Mouse (Mus musculus): ENCODE results near the gene Ppp6c.
"Not testable (repeated sequence)": the region's sequence is repeated elsewhere in the genome, so short reads cannot be mapped to it uniquely, and the experiment has no call there.

Ppp6c gene

DNA sequence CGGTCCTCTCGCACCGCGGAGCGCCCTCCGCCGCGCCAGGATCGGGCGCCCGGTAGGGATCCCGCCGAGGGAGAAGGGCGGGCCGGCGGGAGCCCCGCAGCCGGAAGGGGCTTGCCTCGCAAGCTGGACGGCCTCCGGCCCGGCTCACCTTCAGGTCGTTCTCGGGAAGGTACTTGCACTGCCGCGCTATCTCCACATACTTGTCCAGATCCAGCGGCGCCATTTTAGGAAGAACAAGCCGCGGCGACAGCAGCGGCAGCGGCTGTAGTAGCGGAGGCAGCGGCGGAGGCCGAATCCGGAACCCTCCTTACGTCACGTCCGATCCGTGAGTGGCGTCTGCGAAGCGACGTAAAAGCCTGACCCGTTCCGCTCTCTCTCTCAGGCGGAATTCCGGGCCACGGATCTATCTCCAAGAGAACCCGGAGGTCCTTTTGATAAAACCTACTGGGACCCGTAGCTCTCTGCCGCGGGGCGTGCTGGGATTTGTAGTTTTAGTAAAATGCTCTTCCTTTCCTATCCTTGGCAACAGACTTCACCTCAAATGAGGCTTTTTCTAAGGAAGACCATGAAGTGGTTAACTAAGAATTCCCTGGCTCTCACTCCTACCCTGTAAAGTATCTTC, at the start of gene Ppp6c:
Gene Ppp6c, minus strand, starts transcription at position 433 of the 622 bp plus-strand sequence.
- DNase-seq (ENCODE audit: low spot score) = peak; percentile 79

DNA sequence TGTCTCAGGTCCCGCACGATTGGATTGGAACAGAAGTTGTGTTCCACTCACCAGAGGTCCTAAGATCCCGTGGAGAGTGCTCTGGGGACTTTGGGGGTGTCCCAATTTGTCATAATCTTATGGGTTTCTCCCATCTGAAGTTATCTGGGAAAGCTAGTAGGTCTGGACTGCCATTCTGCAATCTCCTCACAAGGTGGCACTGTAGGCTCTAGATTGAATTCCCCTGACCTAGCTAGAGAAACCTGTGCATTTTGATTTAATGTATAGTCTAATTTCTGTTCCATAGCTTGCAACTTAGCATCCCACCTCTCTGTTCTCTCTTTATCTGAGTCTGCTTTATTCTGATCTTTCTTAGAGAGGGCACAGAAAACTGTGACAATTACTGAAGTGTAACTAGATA, 42.1 kb upstream of the Ppp6c start:
- no peak for DNase-seq (ENCODE audit: low spot score)

DNA sequence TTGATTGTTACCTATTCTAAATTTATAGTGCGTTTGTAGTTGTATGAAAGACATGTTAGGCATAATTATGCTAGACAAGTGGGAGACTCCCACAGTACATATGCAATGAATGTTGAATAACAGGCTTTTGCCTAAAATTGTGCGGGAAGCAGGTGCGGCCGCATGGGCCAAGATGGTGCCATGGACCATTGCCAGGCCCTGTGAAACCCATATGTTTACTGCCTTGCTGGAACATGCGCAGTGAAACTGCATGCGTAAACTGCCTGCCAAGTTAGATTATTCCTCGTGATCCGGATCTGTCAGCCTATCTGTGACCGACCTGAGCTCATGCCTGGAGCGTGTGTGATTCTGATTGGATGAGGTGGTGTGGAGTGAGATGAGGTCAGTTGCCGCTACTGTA, 26.0 kb upstream of the Ppp6c start:
- DNase-seq (ENCODE audit: low spot score) = not testable (repeated sequence)

DNA sequence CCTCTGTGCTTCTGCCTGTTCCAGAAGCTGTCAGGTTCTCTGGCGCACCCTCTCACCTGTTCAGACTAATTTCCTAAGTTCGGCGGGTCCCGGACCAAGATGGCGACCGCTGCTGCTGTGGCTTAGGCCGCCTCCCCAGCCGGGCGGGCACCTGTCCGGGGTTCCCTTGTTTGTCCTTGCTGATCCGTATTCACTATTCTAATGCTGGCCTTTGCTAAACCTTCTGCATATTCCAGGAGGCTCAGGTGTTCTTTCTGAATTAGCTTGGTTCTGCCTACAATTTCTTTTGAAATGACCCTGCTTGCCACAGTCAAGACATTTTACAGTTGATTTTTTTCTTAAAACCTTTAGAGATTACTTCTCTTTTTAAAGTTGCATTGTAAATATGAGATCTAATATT, 20.6 kb upstream of the Ppp6c start:
- not testable (repeated sequence) for DNase-seq (ENCODE audit: low spot score)

DNA sequence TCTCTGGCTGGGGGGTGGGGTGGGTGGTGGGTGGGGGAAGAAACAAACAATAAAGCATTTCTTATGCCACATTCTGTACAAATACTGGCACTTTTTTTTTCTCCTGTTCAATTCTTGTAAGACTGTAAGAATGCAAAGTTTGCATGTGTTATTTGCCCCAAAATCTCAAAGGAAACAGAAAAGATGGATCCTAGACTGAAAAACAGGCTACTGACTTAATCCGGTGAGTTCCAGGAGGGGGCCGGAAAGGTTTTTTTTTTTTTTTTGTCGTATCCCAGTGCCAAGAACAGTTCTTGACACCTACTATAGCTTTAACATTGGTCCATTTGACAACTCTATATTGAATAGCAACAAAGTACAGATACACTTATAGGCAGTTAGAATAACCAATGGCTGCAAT, 480 bp upstream of the Ppp6c start:
- DNase-seq (ENCODE audit: low spot score) = no peak

DNA sequence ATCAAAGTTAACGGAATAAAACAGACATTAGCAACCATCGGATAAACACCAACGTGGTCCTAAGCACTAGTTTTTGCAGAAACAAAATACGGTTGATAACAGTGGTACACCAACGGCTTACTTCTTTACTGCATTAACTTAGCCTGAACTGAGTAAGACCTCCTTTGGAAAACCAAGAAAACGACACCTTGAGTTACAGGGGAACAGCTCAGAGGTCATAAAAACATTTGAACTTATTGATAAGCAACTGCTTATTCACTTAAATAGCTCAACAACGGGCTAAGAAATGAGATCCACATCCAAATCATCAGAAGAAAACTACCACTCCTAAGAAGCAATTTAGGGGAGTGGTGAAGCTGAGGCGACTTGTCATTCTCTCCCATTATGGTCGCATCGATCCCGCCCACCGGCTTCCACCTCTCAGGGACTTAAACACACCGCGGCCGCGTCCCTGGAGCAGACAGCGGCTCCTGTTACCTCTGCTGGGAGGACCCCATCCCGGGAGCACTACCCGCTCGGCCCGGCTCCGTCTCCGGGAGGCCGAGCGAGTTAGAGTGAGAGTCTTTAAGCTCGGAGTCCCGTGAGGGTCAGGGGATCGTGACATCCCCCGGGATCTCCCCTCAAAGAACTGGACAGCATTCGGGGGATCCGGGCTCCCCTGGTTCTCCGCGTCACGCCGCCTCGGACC, 776 bp downstream of the Ppp6c start:
- DNase-seq (ENCODE audit: low spot score) = peak; percentile 36

DNA sequence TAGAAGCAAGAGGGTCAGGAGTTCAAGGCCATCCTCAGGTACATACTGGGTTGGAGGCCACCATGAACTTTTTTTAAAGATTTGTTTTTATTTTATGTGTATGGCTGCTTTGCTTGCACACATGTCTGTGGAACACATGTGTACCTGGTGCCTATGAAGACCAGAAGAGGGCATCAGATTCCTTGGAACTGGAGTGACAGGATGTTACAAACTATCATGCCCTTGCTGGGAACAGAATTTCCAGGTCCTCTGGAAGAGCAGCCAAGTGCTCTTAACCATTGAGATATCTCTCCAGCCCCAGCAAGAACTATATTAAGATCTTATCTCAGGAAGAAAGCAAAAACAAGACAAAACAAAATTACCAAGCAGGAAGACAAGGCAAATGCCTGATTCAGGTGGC, 1.6 kb downstream of the Ppp6c start:
- DNase-seq (ENCODE audit: low spot score) = no peak

DNA sequence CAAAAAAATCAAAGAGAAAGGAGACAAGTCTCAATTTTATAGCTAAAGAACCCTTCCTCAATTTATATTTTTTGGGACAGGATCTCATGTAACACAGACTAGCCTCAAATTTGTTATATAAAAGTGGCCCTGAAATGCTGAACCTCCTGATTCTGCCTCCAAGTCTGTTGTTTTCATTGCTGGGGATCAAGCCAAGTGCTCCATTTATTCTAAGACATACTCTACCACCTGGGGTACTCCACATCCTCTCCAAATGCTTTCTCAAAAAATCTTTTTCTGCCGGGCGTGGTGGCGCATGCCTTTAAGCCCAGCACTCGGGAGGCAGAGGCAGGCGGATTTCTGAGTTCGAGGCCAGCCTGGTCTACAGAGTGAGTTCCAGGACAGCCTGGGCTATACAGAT, 6.2 kb downstream of the Ppp6c start:
- no peak for DNase-seq (ENCODE audit: low spot score)

DNA sequence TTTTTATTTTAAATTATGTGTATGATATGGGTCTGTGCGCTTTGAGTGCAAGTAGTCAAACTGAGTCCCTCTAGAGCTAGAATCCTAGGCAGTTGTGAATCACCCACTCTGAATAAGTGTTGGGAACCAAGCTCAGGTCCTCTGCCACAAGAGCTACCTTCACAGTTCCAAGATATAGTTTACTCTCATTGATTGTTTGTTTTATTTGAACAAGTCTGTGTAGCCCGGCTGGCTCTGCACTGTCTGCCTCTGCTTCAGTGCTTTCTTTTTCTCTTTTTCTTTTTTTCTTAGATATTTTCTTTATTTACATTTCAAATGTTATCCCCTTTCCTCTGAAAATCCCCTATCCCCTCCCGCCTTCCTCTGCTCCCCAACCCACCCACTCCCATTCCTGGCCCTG, 7.2 kb downstream of the Ppp6c start:
- DNase-seq (ENCODE audit: low spot score) = no peak

DNA sequence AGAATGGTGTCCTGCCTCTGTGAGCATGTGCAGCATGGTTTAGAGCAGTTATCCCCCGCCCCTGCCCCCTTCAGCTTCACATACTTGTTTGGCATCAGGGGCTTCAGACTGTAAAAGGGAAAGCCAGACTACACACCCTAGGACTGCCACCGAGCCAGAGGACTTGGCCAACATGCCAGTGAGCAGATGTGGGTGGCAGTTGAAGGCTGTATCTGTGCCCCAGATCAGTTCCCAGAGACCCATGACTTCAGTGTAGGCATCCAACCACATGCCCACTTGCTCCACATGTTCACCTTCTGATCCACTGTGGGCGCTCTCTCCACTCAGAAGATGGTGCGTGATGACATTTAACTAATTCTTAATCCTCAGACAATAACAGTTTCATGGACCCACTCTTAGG, 9.1 kb downstream of the Ppp6c start:
- DNase-seq (ENCODE audit: low spot score) = no peak

DNA sequence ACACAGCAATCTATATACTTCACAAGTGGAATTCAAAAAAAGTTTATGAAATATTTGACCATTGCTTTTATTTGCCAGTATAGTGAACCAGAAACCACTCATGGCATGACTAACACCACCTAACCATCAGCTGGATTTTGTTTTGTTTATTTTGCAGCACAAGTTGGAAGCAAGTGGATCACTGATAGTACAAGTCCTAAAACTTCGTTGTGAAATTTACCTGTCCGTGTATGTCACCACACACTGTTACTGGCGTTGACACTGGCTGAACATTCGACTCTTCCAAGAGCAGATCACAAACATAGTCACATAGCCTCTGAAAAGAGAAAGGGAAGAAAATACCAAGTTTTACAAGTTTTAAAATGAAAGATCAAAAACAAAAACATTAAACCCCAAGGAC, 15.5 kb downstream of the Ppp6c start:
- no peak for DNase-seq (ENCODE audit: low spot score)

DNA sequence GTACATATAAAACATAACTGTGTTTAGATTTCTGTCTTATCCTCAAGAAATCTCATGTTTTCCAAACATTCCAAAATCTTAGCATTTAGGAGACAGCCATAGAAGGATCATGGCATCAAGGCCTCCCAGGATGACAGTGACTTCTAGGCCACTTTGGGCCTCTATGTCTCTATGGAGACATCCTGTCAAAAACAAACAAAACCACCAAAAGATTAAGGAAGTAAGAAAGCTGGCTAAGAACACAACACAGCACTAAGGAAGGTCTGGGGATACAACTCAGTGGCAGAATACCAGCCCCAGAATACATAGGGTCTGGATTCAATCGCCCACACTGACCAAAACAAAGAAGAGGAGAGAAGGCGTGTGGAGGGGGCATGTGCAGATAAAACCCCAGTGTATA, 22.9 kb downstream of the Ppp6c start:
- no peak for DNase-seq (ENCODE audit: low spot score)

DNA sequence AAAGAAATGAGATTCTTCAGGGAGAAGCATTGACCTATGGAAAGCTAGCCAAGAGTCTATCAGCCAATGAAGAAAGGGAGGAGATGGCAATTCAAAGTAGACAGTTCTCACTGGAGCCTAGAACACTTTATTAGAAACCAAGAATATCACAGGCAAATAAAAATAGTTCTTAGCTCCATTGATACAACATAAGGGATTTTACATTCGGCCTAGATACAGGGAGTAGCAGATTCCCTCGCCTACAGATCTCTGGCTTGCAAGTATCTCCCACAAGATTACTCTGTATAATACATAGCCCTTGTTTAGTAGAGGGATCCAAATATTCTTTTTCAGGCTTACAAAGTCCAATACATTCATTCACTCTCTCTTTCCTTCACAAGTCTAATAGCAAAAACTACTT, 31.4 kb downstream of the Ppp6c start:
- no peak for DNase-seq (ENCODE audit: low spot score)

DNA sequence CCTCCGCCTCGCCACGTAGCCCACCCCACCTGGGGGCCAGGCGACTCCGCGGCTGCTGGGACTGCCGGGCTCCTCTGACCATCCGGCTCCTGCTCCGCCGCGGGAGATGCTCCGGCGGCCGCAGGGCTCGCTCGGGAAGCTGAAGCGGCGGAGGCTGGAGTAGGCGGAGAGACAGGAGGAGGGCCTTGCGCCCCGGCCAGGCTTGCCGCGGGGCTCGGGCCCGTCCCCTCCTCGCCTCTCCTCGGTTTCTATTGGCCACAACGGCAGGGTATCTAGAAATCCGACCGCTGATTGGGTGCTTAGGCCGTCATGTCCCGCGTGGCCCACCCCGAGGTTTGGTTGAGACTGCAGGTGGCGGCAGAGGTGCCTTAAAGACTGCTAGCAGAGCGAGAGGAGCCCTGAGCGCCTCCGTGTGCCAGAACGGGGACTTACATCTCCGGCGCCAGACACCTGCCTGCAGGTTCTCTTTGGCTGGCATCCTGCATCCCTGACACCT, 35.6 kb downstream of the Ppp6c start, which contains the start of gene Scai:
Gene Scai, minus strand, starts transcription at position 174 of the 496 bp plus-strand sequence.
- peak; percentile 87 for DNase-seq (ENCODE audit: low spot score)

DNA sequence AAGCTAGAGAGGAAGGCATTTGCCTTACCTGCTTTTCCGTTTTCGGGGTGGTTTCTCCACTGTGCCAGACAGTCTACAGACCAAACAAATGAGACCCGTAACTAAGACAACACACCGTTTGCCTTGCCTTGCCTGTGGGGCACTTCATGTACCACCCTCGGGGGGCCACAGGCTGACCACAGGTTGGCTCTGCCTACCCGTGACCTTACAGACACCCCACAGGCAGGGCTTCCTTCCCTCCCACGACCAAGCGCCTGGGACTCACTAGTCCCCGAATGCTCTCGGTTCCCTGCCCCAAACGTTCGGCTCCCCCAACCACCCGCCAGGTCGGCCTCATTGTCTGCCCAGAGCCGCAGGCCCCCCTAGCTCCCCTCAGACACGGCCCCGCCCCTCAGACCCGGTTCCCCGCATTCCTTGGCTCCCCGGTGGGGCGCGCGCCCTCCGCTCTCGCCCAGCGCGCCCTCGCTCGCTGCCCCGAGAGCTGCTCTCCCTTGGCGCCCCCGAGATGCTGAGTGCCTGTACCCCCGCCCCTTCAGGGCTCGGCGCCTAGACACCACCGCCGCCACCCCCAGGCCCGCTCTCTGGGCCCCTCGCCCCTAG, 36.2 kb downstream of the Ppp6c start:
- peak; percentile 42 for DNase-seq (ENCODE audit: low spot score)

DNA sequence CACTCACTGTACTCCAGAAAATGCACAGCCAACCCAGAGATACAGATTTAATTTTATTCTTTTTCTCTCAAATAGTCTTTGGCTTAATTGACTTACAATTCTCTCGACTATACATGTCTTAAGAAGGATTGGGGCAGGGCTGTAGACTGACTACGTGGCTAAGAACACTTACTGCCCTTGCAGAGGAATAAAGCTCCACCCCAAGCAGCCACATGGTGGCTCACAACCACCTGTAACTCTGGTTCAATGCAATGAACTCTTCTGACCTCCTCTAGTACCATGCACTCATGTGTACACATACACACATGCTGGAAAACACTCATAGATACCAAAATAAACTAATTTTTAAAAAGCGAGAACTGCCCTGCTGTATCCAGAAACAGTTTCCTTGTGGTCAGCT, 40.3 kb downstream of the Ppp6c start:
- DNase-seq (ENCODE audit: low spot score) = no peak

DNA sequence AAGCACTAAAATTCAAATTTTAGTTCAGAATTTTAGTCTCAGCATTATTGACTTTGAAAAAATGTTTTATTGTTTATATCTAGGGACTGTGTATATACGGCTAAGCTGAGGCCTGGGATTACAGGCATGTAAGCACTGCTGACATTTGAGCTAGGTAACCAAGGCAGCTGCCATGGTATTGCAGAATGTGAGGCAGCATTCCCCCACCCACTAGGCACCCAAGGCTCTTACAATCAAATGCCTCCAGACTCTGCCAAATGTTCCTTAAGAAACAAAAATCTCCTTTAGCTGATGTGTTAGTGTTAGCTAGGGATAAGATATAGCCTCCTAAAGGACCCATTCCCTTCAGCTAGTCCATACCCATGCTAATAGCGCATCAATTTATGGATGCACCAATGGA, 42.7 kb downstream of the Ppp6c start:
- DNase-seq (ENCODE audit: low spot score) = no peak

DNA sequence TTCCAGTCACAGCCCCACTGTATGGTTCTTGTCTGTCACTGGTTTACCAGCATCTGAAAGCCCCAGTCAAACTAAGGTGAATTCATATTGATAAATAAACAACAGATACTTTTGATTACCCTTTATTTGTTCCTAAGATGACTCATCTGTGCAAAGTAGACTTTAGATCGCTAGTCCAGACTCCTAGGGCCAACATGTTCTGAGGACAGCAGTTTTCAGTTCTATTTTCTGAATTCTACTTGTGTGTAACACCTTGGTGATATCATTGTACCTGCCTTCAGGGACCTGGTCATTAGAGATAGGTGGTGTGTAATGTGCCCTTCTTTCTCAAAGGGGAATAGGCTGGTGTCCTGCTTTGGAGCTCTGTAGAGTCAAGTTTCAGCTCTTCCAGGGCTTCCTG, 65.3 kb downstream of the Ppp6c start:
- DNase-seq (ENCODE audit: low spot score) = no peak

DNA sequence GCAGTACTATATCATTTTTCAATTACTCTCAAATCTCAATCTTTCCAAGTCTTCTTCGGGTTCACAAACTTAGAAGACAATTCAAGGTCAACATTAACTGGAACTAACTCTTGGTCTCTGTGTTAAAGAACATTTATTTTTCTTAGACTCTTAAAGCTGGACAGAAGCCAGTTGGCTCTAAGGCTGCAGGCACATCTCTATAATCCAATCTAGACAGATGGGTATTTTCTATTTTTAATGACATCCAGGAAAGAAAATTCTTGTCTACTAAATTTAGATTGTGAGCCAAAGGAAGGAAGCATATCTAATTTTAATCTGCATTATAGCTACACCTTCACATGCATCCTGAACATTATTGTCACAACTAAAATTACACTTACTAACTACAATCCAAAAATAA, 68.3 kb downstream of the Ppp6c start:
- DNase-seq (ENCODE audit: low spot score) = no peak

DNA sequence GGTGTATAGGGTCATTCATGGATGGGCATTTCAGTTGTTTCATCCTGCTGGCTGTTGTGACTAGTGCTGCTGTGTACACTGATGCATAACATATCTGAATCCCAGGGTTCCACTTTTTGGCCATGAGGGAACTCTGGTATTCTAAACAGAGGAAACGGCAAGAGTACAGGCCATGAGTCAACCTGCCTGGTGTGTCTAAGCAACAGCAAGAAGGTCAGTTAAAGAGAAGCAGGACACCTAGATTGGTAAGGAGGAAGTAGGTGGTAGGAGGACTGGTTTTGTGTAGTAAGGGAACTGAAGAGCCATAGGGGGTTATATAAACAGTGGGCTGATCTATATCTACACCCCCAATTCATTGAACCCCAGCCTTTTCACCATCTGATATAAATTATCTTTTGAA, 69.4 kb downstream of the Ppp6c start:
- DNase-seq (ENCODE audit: low spot score) = no peak

DNA sequence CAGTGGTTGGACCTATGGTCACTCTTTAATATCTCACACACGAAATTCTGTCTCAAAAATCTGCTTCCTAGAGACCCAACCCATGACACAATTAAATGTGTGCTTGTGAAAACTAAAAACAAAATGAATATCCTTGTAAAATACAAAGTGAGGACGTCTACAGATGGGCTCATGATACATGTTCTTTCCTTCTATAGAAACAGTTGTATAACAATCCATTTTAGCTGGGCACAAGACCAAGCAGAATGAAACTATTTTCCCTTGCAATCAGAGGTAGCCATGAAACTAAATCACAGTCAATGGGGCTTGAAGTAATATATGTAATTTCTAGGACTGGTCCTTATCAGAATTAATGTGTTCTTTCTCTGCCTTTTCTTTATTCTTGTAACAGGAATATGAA, 75.3 kb downstream of the Ppp6c start:
- DNase-seq (ENCODE audit: low spot score) = no peak

DNA sequence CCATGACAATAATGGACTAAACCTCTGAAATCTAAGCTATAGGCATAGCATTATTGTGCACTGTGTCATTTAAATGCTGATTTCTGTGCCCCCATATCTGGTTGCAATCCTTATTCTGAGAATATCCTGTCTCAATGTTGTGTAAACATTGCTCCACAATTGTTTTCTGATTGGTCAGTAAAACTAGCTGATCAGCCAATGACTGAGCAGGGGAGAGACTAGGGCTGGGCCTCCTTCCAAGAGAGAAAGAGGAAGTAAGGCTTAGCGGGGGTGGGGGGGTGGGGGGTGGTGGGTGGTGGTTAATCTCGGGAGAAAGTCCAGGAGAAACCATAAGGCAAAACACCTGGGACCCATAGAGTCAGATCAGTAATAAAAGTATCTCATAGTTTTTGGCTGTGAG, 78.2 kb downstream of the Ppp6c start:
- DNase-seq (ENCODE audit: low spot score) = no peak

DNA sequence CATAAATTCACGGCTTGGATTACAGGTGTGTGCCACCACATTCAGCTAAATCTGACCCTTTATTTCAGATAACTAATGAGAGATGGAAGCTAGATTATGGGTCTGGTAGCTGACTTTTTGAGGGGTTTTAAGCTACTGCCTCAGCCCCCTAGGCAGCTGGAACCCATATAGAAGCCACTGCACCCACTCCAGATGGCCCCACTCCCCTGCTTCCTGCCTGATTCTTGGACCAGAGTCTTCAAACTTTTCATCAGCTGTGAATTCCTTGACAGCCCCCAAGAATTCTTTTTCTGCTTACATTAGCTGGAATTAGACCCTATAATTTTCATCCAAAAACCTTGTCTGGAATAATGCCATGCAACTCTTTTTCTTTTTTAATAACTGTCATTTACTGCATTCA, 79.8 kb downstream of the Ppp6c start:
- no peak for DNase-seq (ENCODE audit: low spot score)
